Mouse (Mus musculus): ENCODE data around the gene Mpped2. TPM values are rescaled to one million over a fixed set of nuclear protein-coding genes. Genes with fewer than 3 reads are reported as not detected.

The Mpped2 gene
- polyA plus RNA-seq, 1 experiment from 2014 or later: 199 TPM

- Histone ChIP-seq H3K27ac (ENCODE audit: low read length) (no peak overlapping the region), H3K4me3 (replicated peaks; ENCODE audit: low read length) (no peak overlapping the region), H3K4me1 (replicated peaks; ENCODE audit: control insufficient read depth, insufficient read depth, low read length) (0 out of 2 replicates have a peak, but pooled peaks cover 1% of the 10 kb centered on the region), H3K27me3 (replicated peaks; ENCODE audit: control insufficient read depth, insufficient read depth, low read length) (no peaks in the 10 kb centered on the region), H3K9ac (replicated peaks; ENCODE audit: low read depth, low read length) (no peak overlapping the region), H3K36me3 (ENCODE audit: control insufficient read depth, insufficient read depth) (no peaks in the 10 kb centered on the region), H3K4me2 (ENCODE audit: low read length) (no peak overlapping the region), H3K9me3 (ENCODE audit: control insufficient read depth, low read length) (no peaks in the 10 kb centered on the region)
- ATAC-seq: no peak
- 83% methylated on average over 2 of the region's 2 CpGs for WGBS
Measured at GRCm38 (mm10) chr2:106677449-106677848, 15.6 kb upstream of the Mpped2 start.

GRCm38 (mm10) chr2:106679720-106680455, 13.2 kb upstream of the Mpped2 start:
- no peak for ATAC-seq
- Histone ChIP-seq H3K27me3 (replicated peaks; ENCODE audit: control insufficient read depth, insufficient read depth, low read length) (no peaks in the 10 kb centered on the region), H3K9me3 (ENCODE audit: control insufficient read depth, low read length) (no peaks in the 10 kb centered on the region), H3K4me2 (ENCODE audit: low read length) (no peak overlapping the region), H3K36me3 (ENCODE audit: control insufficient read depth, insufficient read depth) (no peaks in the 10 kb centered on the region), H3K27ac (ENCODE audit: low read length) (no peak overlapping the region), H3K9ac (replicated peaks; ENCODE audit: low read depth, low read length) (no peak overlapping the region), H3K4me1 (replicated peaks; ENCODE audit: control insufficient read depth, insufficient read depth, low read length) (peaks cover 10% of the 10 kb centered on the region), H3K4me3 (replicated peaks; ENCODE audit: low read length) (no peak overlapping the region)
- WGBS: 87% methylated on average over 5 of the region's 5 CpGs

- 13% methylated on average over 9 of the region's 9 CpGs for WGBS
- 0 out of 2 replicates have a peak overlapping the region, but pooled peaks have one; percentile 17 for H3K27ac ChIP-seq (ENCODE audit: low read length)
- no peak overlapping the region for H3K4me3 ChIP-seq (replicated peaks; ENCODE audit: low read length)
- H3K36me3 ChIP-seq (ENCODE audit: control insufficient read depth, insufficient read depth): no peaks in the 10 kb centered on the region
- H3K9me3 ChIP-seq (ENCODE audit: control insufficient read depth, low read length): no peaks in the 10 kb centered on the region
- peaks cover 10% of the 10 kb centered on the region for H3K4me1 ChIP-seq (replicated peaks; ENCODE audit: control insufficient read depth, insufficient read depth, low read length)
- peak overlapping the region; percentile 2; the same call in 1 of the 2 replicates for H3K9ac ChIP-seq (replicated peaks; ENCODE audit: low read depth, low read length)
- H3K4me2 ChIP-seq (ENCODE audit: low read length): peak overlapping the region; percentile 38
- peak; percentile 81 for ATAC-seq
- H3K27me3 ChIP-seq (replicated peaks; ENCODE audit: control insufficient read depth, insufficient read depth, low read length): no peaks in the 10 kb centered on the region
Measured at GRCm38 (mm10) chr2:106683185-106683831, 9.8 kb upstream of the Mpped2 start.

- no peaks in the 10 kb centered on the region for H3K9me3 ChIP-seq (ENCODE audit: control insufficient read depth, low read length)
- no peaks in the 10 kb centered on the region for H3K27me3 ChIP-seq (replicated peaks; ENCODE audit: control insufficient read depth, insufficient read depth, low read length)
- H3K9ac ChIP-seq (replicated peaks; ENCODE audit: low read depth, low read length): no peak overlapping the region
- no peak overlapping the region for H3K27ac ChIP-seq (ENCODE audit: low read length)
- no peak overlapping the region for H3K4me3 ChIP-seq (replicated peaks; ENCODE audit: low read length)
- peak; percentile 80 for ATAC-seq
- peak overlapping the region; percentile 38 for H3K4me2 ChIP-seq (ENCODE audit: low read length)
- 16% methylated on average over 4 of the region's 4 CpGs for WGBS
- H3K36me3 ChIP-seq (ENCODE audit: control insufficient read depth, insufficient read depth): no peaks in the 10 kb centered on the region
- peaks cover 10% of the 10 kb centered on the region for H3K4me1 ChIP-seq (replicated peaks; ENCODE audit: control insufficient read depth, insufficient read depth, low read length)
Measured at GRCm38 (mm10) chr2:106683832-106684231, 9.2 kb upstream of the Mpped2 start.

- no peaks in the 10 kb centered on the region for H3K36me3 ChIP-seq (ENCODE audit: control insufficient read depth, insufficient read depth)
- no peak overlapping the region for H3K9ac ChIP-seq (replicated peaks; ENCODE audit: low read depth, low read length)
- ATAC-seq: no peak
- 2% methylated on average over 6 of the region's 6 CpGs for WGBS
- no peak overlapping the region for H3K4me3 ChIP-seq (replicated peaks; ENCODE audit: low read length)
- peak overlapping the region; percentile 76 for H3K4me2 ChIP-seq (ENCODE audit: low read length)
- H3K4me1 ChIP-seq (replicated peaks; ENCODE audit: control insufficient read depth, insufficient read depth, low read length): peaks cover 12% of the 10 kb centered on the region
- no peaks in the 10 kb centered on the region for H3K27me3 ChIP-seq (replicated peaks; ENCODE audit: control insufficient read depth, insufficient read depth, low read length)
- H3K27ac ChIP-seq (ENCODE audit: low read length): no peak overlapping the region
- H3K9me3 ChIP-seq (ENCODE audit: control insufficient read depth, low read length): no peaks in the 10 kb centered on the region
Measured at GRCm38 (mm10) chr2:106691753-106692363, 1.2 kb upstream of the Mpped2 start.

GRCm38 (mm10) chr2:106692405-106692782, 675 bp upstream of the Mpped2 start:
- H3K27me3 ChIP-seq (replicated peaks; ENCODE audit: control insufficient read depth, insufficient read depth, low read length): no peaks in the 10 kb centered on the region
- peak overlapping the region; percentile 94 for H3K4me3 ChIP-seq (replicated peaks; ENCODE audit: low read length)
- H3K9ac ChIP-seq (replicated peaks; ENCODE audit: low read depth, low read length): peak overlapping the region; percentile 100; the same call in 1 of the 2 replicates
- H3K4me2 ChIP-seq (ENCODE audit: low read length): peak overlapping the region; percentile 76
- peaks cover 13% of the 10 kb centered on the region for H3K4me1 ChIP-seq (replicated peaks; ENCODE audit: control insufficient read depth, insufficient read depth, low read length)
- H3K9me3 ChIP-seq (ENCODE audit: control insufficient read depth, low read length): no peaks in the 10 kb centered on the region
- H3K36me3 ChIP-seq (ENCODE audit: control insufficient read depth, insufficient read depth): no peaks in the 10 kb centered on the region
- 2% methylated on average over 14 of the region's 14 CpGs for WGBS
- H3K27ac ChIP-seq (ENCODE audit: low read length): peak overlapping the region; percentile 100
- no peak for ATAC-seq

- WGBS: 0% methylated on average over 80 of the region's 91 CpGs
- ATAC-seq: peak; percentile 41
Measured at GRCm38 (mm10) chr2:106693702-106694566, 865 bp downstream of the Mpped2 start.

GRCm38 (mm10) chr2:106694567-106694885, 1.5 kb downstream of the Mpped2 start:
- WGBS: 0% methylated on average over 10 of the region's 10 CpGs
- H3K27ac ChIP-seq (ENCODE audit: low read length): peak overlapping the region; percentile 100
- peaks cover 22% of the 10 kb centered on the region for H3K4me1 ChIP-seq (replicated peaks; ENCODE audit: control insufficient read depth, insufficient read depth, low read length)
- ATAC-seq: no peak
- no peaks in the 10 kb centered on the region for H3K27me3 ChIP-seq (replicated peaks; ENCODE audit: control insufficient read depth, insufficient read depth, low read length)
- peak overlapping the region; percentile 76 for H3K4me2 ChIP-seq (ENCODE audit: low read length)
- H3K9me3 ChIP-seq (ENCODE audit: control insufficient read depth, low read length): no peaks in the 10 kb centered on the region
- H3K4me3 ChIP-seq (replicated peaks; ENCODE audit: low read length): peak overlapping the region; percentile 94
- no peaks in the 10 kb centered on the region for H3K36me3 ChIP-seq (ENCODE audit: control insufficient read depth, insufficient read depth)
- H3K9ac ChIP-seq (replicated peaks; ENCODE audit: low read depth, low read length): peak overlapping the region; percentile 100

More at GRCm38 (mm10) chr2:106693702-106694566, 865 bp downstream of the Mpped2 start:
- peak overlapping the region; percentile 100 for H3K9ac ChIP-seq (replicated peaks; ENCODE audit: low read depth, low read length)
- H3K27me3 ChIP-seq (replicated peaks; ENCODE audit: control insufficient read depth, insufficient read depth, low read length): no peaks in the 10 kb centered on the region
- peak overlapping the region; percentile 94 for H3K4me3 ChIP-seq (replicated peaks; ENCODE audit: low read length)
- H3K4me1 ChIP-seq (replicated peaks; ENCODE audit: control insufficient read depth, insufficient read depth, low read length): peaks cover 17% of the 10 kb centered on the region
- no peaks in the 10 kb centered on the region for H3K36me3 ChIP-seq (ENCODE audit: control insufficient read depth, insufficient read depth)
- H3K9me3 ChIP-seq (ENCODE audit: control insufficient read depth, low read length): no peaks in the 10 kb centered on the region
- H3K27ac ChIP-seq (ENCODE audit: low read length): peak overlapping the region; percentile 100
- peak overlapping the region; percentile 76 for H3K4me2 ChIP-seq (ENCODE audit: low read length)

All from forebrain, embryonic 16.5 days (tissue).